ENCODE assay signal across 8 mouse cellular contexts in genomic region chr1:146498780-146499114, GRCm38 (mm10). TPM values are rescaled to one million over a fixed set of nuclear protein-coding genes. Genes with fewer than 3 reads are reported as not detected.
DNase-seq lines count a peak whose midpoint lies in the region; ATAC-seq and TF ChIP-seq lines count a peak whose summit lies in the region.

No protein-coding gene starts in this region.

- H3K9ac ChIP-seq in heart, embryonic 16.5 days (ENCODE audit: low read length), result no peak overlapping the region
- H3K9ac ChIP-seq in kidney, postnatal 0 days (ENCODE audit: low read depth, low read length), result no peak overlapping the region
- H3K9ac ChIP-seq in midbrain, postnatal 0 days (replicated peaks; ENCODE audit: low read length, poor library complexity, severe bottlenecking), result peak overlapping the region; percentile 61; the same call in 1 of the 2 replicates

- WGBS in heart, embryonic 16.5 days, result 4% methylated on average over 1 of the region's 1 CpGs
- 6% methylated on average over 1 of the region's 1 CpGs for WGBS in forebrain, embryonic 10.5 days
- WGBS in kidney, postnatal 0 days, result 3% methylated on average over 1 of the region's 1 CpGs
- 3% methylated on average over 1 of the region's 1 CpGs for WGBS in midbrain, postnatal 0 days

- DNase-seq in heart, postnatal 4 days, result no peak
- DNase-seq in forebrain, embryonic 10.5 days (ENCODE audit: extremely low spot score, low spot score), result no peak
- DNase-seq in kidney, postnatal 0 days (ENCODE audit: low spot score), result peak; percentile 18
- no peak for DNase-seq in midbrain, postnatal 0 days (ENCODE audit: low spot score)
- no peak for DNase-seq in layer of hippocampus, postnatal 25 days (ENCODE audit: extremely low spot score in 1 of 2, low spot score in 1 of 2)
- DNase-seq in thymus, postnatal 25 days, result no peak
- DNase-seq in urinary bladder, postnatal 36 days (ENCODE audit: low spot score in 2 of 2), result no peak

- H3K27ac ChIP-seq in heart, embryonic 16.5 days (ENCODE audit: low read length), result no peak overlapping the region
- H3K27ac ChIP-seq in forebrain, embryonic 10.5 days, result no peak overlapping the region
- H3K27ac ChIP-seq in kidney, postnatal 0 days, result no peak overlapping the region
- H3K27ac ChIP-seq in midbrain, postnatal 0 days (ENCODE audit: low read depth, low read length), result peak overlapping the region; percentile 12; the same call in 1 of the 2 replicates

- H3K4me1 ChIP-seq in heart, embryonic 16.5 days (ENCODE audit: control insufficient read depth, insufficient read depth, low read length), result peaks cover 8% of the 10 kb centered on the region
- H3K4me1 ChIP-seq in forebrain, embryonic 10.5 days, result peaks cover 31% of the 10 kb centered on the region
- H3K4me1 ChIP-seq in kidney, postnatal 0 days (replicated peaks; ENCODE audit: insufficient read depth, low read length), result no peaks in the 10 kb centered on the region
- no peaks in the 10 kb centered on the region for H3K4me1 ChIP-seq in midbrain, postnatal 0 days (ENCODE audit: insufficient read depth, low read length)

- H3K4me2 ChIP-seq in heart, embryonic 16.5 days (ENCODE audit: low read depth, low read length), result peak overlapping the region; percentile 92
- peak overlapping the region; percentile 54 for H3K4me2 ChIP-seq in kidney, postnatal 0 days (ENCODE audit: low read length)
- peak overlapping the region; percentile 74 for H3K4me2 ChIP-seq in midbrain, postnatal 0 days (ENCODE audit: low read depth, low read length, poor library complexity, severe bottlenecking)

- peaks cover 33% of the 10 kb centered on the region for H3K27me3 ChIP-seq in heart, embryonic 16.5 days (ENCODE audit: control insufficient read depth, insufficient read depth, low read length)
- peaks cover 52% of the 10 kb centered on the region for H3K27me3 ChIP-seq in forebrain, embryonic 10.5 days (ENCODE audit: poor library complexity, severe bottlenecking)
- 0 out of 2 replicates have a peak, but pooled peaks cover 11% of the 10 kb centered on the region for H3K27me3 ChIP-seq in kidney, postnatal 0 days (ENCODE audit: insufficient read depth, low read length)
- H3K27me3 ChIP-seq in midbrain, postnatal 0 days (ENCODE audit: insufficient read depth, low read length), result no peaks in the 10 kb centered on the region

- H3K4me3 ChIP-seq in heart, embryonic 16.5 days (ENCODE audit: low read length), result peak overlapping the region; percentile 53
- peak overlapping the region; percentile 60 for H3K4me3 ChIP-seq in forebrain, embryonic 10.5 days
- H3K4me3 ChIP-seq in kidney, postnatal 0 days (replicated peaks; ENCODE audit: low read depth, low read length), result peak overlapping the region; percentile 23
- H3K4me3 ChIP-seq in midbrain, postnatal 0 days (ENCODE audit: low read depth, low read length), result peak overlapping the region; percentile 49

- H3K36me3 ChIP-seq in heart, embryonic 16.5 days (ENCODE audit: control insufficient read depth, insufficient read depth), result no peaks in the 10 kb centered on the region
- no peaks in the 10 kb centered on the region for H3K36me3 ChIP-seq in forebrain, embryonic 10.5 days (replicated peaks)
- H3K36me3 ChIP-seq in kidney, postnatal 0 days (ENCODE audit: insufficient read depth, low read length), result no peaks in the 10 kb centered on the region
- no peaks in the 10 kb centered on the region for H3K36me3 ChIP-seq in midbrain, postnatal 0 days (ENCODE audit: insufficient read depth, low read length)

- no peak for ATAC-seq in heart, embryonic 16.5 days (replicated peaks; ENCODE audit: extremely low read depth, insufficient read depth, low FRiP score)
- ATAC-seq in kidney, postnatal 0 days (replicated peaks; ENCODE audit: low FRiP score, low read depth), result no peak
- no peak for ATAC-seq in midbrain, postnatal 0 days (ENCODE audit: low FRiP score)

- no peaks in the 10 kb centered on the region for H3K9me3 ChIP-seq in heart, embryonic 16.5 days (replicated peaks; ENCODE audit: control insufficient read depth, low read length)
- no peaks in the 10 kb centered on the region for H3K9me3 ChIP-seq in forebrain, embryonic 10.5 days
- no peaks in the 10 kb centered on the region for H3K9me3 ChIP-seq in kidney, postnatal 0 days (replicated peaks; ENCODE audit: low read length)
- no peaks in the 10 kb centered on the region for H3K9me3 ChIP-seq in midbrain, postnatal 0 days (ENCODE audit: low read length)

- TF ChIP-seq CTCF in kidney, postnatal 0 days (IDR thresholded peaks at IDR 0.05; ENCODE audit: low read depth), result no peak
- no peak for TF ChIP-seq CTCF in midbrain, postnatal 0 days (IDR thresholded peaks at IDR 0.05)

RNA-seq across cellular contexts. Expression of gene Brinp3, which starts 4.2 kb away (rescaled TPM):
- polyA plus RNA-seq in heart, embryonic 16.5 days (2015; fragmentation: Nextera tagmentation; extraction: Ambion mirVana), result 0.22 and 0.37 TPM in 2 replicates
- not detected for total RNA-seq in heart, postnatal 4 days (2021)
- 0.48 and 1.3 TPM in 2 replicates for polyA plus RNA-seq in forebrain, embryonic 10.5 days (2016; fragmentation: Nextera tagmentation; extraction: Ambion mirVana)
- polyA plus RNA-seq in kidney, postnatal 0 days (2015; fragmentation: Nextera tagmentation; extraction: Ambion mirVana), result not detected in 2 replicates
- total RNA-seq in midbrain, postnatal 0 days (2014; rRNA removed), result 66.5 and 73.0 TPM in 2 replicates
- polyA plus RNA-seq in midbrain, postnatal 0 days (2015; fragmentation: Nextera tagmentation; extraction: Ambion mirVana), result 50.8 and 52.3 TPM in 2 replicates
- total RNA-seq in layer of hippocampus, postnatal 25 days (2021), result 10 to 100 TPM; 14.6 to 16.1 TPM

Comparison
In these comparisons a context has a peak if more than half of its experiments do, and no peak if none do; other contexts are left out.
1. RNA of gene Brinp3, which starts 4.2 kb away (polyA plus RNA-seq): 50.8 to 52.3 TPM in midbrain, postnatal 0 days; 0.48 to 1.3 TPM in forebrain, embryonic 10.5 days, 0.22 to 0.37 TPM in heart, embryonic 16.5 days and not detected in kidney, postnatal 0 days; every median in the first group is over 10 times any median in the second.
2. Peak in every context shown above with its lines, with median percentiles within 50 percentile points of each other: H3K4me2 ChIP-seq and H3K4me3 ChIP-seq.